Comparison of ENCODE assay signal across 30 mouse cellular contexts in genomic region chr5:8839651-8840050, GRCm38 (mm10). TPM values are rescaled to one million over a fixed set of nuclear protein-coding genes. Genes with fewer than 3 reads are reported as not detected.
DNase-seq lines count a peak whose midpoint lies in the region; ATAC-seq lines count a peak whose summit lies in the region.
"Had no signal": no experiment of that assay in that cellular context is flagged by ENCODE, and none has a peak within 500 bp of the region (broad histone marks: within the 10 kb centered on the region; RNA-seq: fewer than 3 reads in every experiment).

No protein-coding gene starts in this region.

- no peak overlapping the region for H3K27ac ChIP-seq in forebrain, embryonic 16.5 days (ENCODE audit: low read length)
- H3K27ac ChIP-seq in forebrain, embryonic 11.5 days (ENCODE audit: low read depth, low read length), result no peak overlapping the region
- no peak overlapping the region for H3K27ac ChIP-seq in intestine, embryonic 16.5 days (ENCODE audit: low read length)
- H3K27ac ChIP-seq: embryonic facial prominence, embryonic 12.5 days; embryonic facial prominence, embryonic 15.5 days; forebrain, embryonic 12.5 days; forebrain, embryonic 15.5 days; heart, adult 2 months; heart, embryonic 10.5 days; heart, embryonic 13.5 days; hindbrain, embryonic 14.5 days; hindbrain, postnatal 0 days; intestine, embryonic 15.5 days had no signal

- 50% methylated on average over 4 of the region's 4 CpGs for WGBS in forebrain, embryonic 16.5 days
- 76% methylated on average over 4 of the region's 4 CpGs for WGBS in forebrain, embryonic 11.5 days
- 91% methylated on average over 4 of the region's 4 CpGs for WGBS in intestine, embryonic 16.5 days

- no peak for DNase-seq in forebrain, embryonic 11.5 days (ENCODE audit: low spot score)
- peak; percentile 61 for DNase-seq in induced T-regulatory cell, adult 2 months (ENCODE audit: low read depth)
- DNase-seq in spleen, postnatal 10 days (ENCODE audit: low spot score in 2 of 2), result no peak
- no peak for DNase-seq in lung, postnatal 25 days (ENCODE audit: low spot score)
- DNase-seq: adrenal gland, adult 8-10 months; adrenal gland, postnatal 25 days; B cell, adult 2 months; cerebellum, adult 18-20 months; cerebellum, adult 9-10 months; cerebellum, postnatal 14 days; gastrocnemius, postnatal 10 days; gastrocnemius, postnatal 36 days; heart, adult 2 months; heart, postnatal 14 days; heart, postnatal 4 days had no signal

- H3K4me2 ChIP-seq in forebrain, embryonic 16.5 days (ENCODE audit: low read length), result no peak overlapping the region
- H3K4me2 ChIP-seq in forebrain, embryonic 11.5 days (ENCODE audit: low read depth, low read length, severe bottlenecking), result no peak overlapping the region
- H3K4me2 ChIP-seq in intestine, embryonic 16.5 days (ENCODE audit: low read depth, low read length), result no peak overlapping the region
- H3K4me2 ChIP-seq: embryonic facial prominence, embryonic 12.5 days; embryonic facial prominence, embryonic 15.5 days; forebrain, embryonic 12.5 days; forebrain, embryonic 15.5 days; heart, embryonic 13.5 days; hindbrain, embryonic 14.5 days; intestine, embryonic 15.5 days had no signal

- 0 out of 2 replicates have a peak, but pooled peaks have one; percentile 35 for ATAC-seq in forebrain, embryonic 16.5 days
- ATAC-seq in forebrain, embryonic 11.5 days (replicated peaks; ENCODE audit: low FRiP score), result no peak
- peak; percentile 58; the same call in 1 of the 2 replicates for ATAC-seq in monocyte, adult 5-6 weeks (replicated peaks; ENCODE audit: insufficient number of reproducible peaks, low FRiP score, low TSS enrichment, poor library complexity, severe bottlenecking)
- no peak for ATAC-seq in intestine, embryonic 16.5 days
- ATAC-seq: hindbrain, postnatal 0 days; intestine, embryonic 15.5 days; Patski had no signal

- no peaks in the 10 kb centered on the region for H3K27me3 ChIP-seq in forebrain, embryonic 16.5 days (replicated peaks; ENCODE audit: control insufficient read depth, insufficient read depth, low read length)
- no peaks in the 10 kb centered on the region for H3K27me3 ChIP-seq in forebrain, embryonic 11.5 days (ENCODE audit: control insufficient read depth, insufficient read depth, low read length)
- no peaks in the 10 kb centered on the region for H3K27me3 ChIP-seq in intestine, embryonic 16.5 days (replicated peaks; ENCODE audit: control insufficient read depth, insufficient read depth, low read length)
- H3K27me3 ChIP-seq: CH12.LX; embryonic facial prominence, embryonic 12.5 days; embryonic facial prominence, embryonic 15.5 days; forebrain, embryonic 12.5 days; forebrain, embryonic 15.5 days; heart, embryonic 13.5 days; intestine, embryonic 15.5 days had no signal

- no peaks in the 10 kb centered on the region for H3K9me3 ChIP-seq in forebrain, embryonic 16.5 days (ENCODE audit: control insufficient read depth, low read length)
- no peaks in the 10 kb centered on the region for H3K9me3 ChIP-seq in forebrain, embryonic 11.5 days (ENCODE audit: control insufficient read depth, low read length)
- no peaks in the 10 kb centered on the region for H3K9me3 ChIP-seq in intestine, embryonic 16.5 days (ENCODE audit: control insufficient read depth, low read length)
- H3K9me3 ChIP-seq: embryonic facial prominence, embryonic 12.5 days; embryonic facial prominence, embryonic 15.5 days; forebrain, embryonic 12.5 days; forebrain, embryonic 15.5 days; G1E; heart, embryonic 10.5 days; heart, embryonic 13.5 days; intestine, embryonic 15.5 days had no signal

- no peak overlapping the region for H3K9ac ChIP-seq in forebrain, embryonic 16.5 days (replicated peaks; ENCODE audit: low read depth, low read length)
- no peak overlapping the region for H3K9ac ChIP-seq in forebrain, embryonic 11.5 days (ENCODE audit: low read length)
- H3K9ac ChIP-seq in intestine, embryonic 16.5 days (ENCODE audit: low read depth, low read length), result no peak overlapping the region
- H3K9ac ChIP-seq: embryonic facial prominence, embryonic 12.5 days; embryonic facial prominence, embryonic 15.5 days; forebrain, embryonic 12.5 days; forebrain, embryonic 15.5 days; heart, embryonic 13.5 days; hindbrain, embryonic 14.5 days; intestine, embryonic 15.5 days had no signal

- no peaks in the 10 kb centered on the region for H3K36me3 ChIP-seq in forebrain, embryonic 16.5 days (ENCODE audit: control insufficient read depth, insufficient read depth)
- H3K36me3 ChIP-seq in forebrain, embryonic 11.5 days (ENCODE audit: control insufficient read depth, insufficient read depth, low read length), result no peaks in the 10 kb centered on the region
- no peaks in the 10 kb centered on the region for H3K36me3 ChIP-seq in intestine, embryonic 16.5 days (ENCODE audit: control insufficient read depth, insufficient read depth, low read length)
- H3K36me3 ChIP-seq: embryonic facial prominence, embryonic 12.5 days; embryonic facial prominence, embryonic 15.5 days; forebrain, embryonic 12.5 days; forebrain, embryonic 15.5 days; G1E; heart, embryonic 10.5 days; heart, embryonic 13.5 days; intestine, embryonic 15.5 days had no signal

- no peak overlapping the region for H3K4me3 ChIP-seq in forebrain, embryonic 16.5 days (replicated peaks; ENCODE audit: low read length)
- H3K4me3 ChIP-seq in forebrain, embryonic 11.5 days (ENCODE audit: low read depth, low read length), result no peak overlapping the region
- no peak overlapping the region for H3K4me3 ChIP-seq in intestine, embryonic 16.5 days (ENCODE audit: low read length)
- H3K4me3 ChIP-seq: embryonic facial prominence, embryonic 12.5 days; embryonic facial prominence, embryonic 15.5 days; forebrain, embryonic 12.5 days; forebrain, embryonic 15.5 days; heart, adult 2 months; heart, embryonic 10.5 days; heart, embryonic 13.5 days; intestine, embryonic 15.5 days had no signal

- no peaks in the 10 kb centered on the region; the same call in 1 of the 2 replicates for H3K4me1 ChIP-seq in forebrain, embryonic 16.5 days (replicated peaks; ENCODE audit: control insufficient read depth, insufficient read depth, low read length)
- 0 out of 2 replicates have a peak, but pooled peaks cover 4% of the 10 kb centered on the region for H3K4me1 ChIP-seq in forebrain, embryonic 11.5 days (replicated peaks; ENCODE audit: control insufficient read depth, insufficient read depth, low read length)
- no peaks in the 10 kb centered on the region for H3K4me1 ChIP-seq in intestine, embryonic 16.5 days (ENCODE audit: control insufficient read depth, insufficient read depth, low read length)
- H3K4me1 ChIP-seq: embryonic facial prominence, embryonic 15.5 days; heart, embryonic 10.5 days; heart, embryonic 13.5 days; intestine, embryonic 15.5 days had no signal

RNA-seq across cellular contexts. Expression of gene Abcb1b, which starts 41.7 kb away (rescaled TPM):
- 0.46 and 0.94 TPM in 2 replicates for polyA plus RNA-seq in forebrain, embryonic 16.5 days (2015; fragmentation: Nextera tagmentation; extraction: Ambion mirVana)
- 0.97 and 1.4 TPM in 2 replicates for polyA plus RNA-seq in forebrain, embryonic 11.5 days (2014; fragmentation: Nextera tagmentation; extraction: Ambion mirVana)
- total RNA-seq in monocyte, adult 5-6 weeks (2017), result 7.8 to 26.7 TPM (median 14.4 TPM) in 3 replicates
- 1.2 and 1.9 TPM in 2 replicates for polyA plus RNA-seq in intestine, embryonic 16.5 days (2015; fragmentation: Nextera tagmentation; extraction: Ambion mirVana)
- polyA plus RNA-seq: G1E had no signal

RNA-seq across cellular contexts. Expression of gene Abcb4, which starts 53.9 kb away (rescaled TPM):
- 0.51 and 0.76 TPM in 2 replicates for polyA plus RNA-seq in forebrain, embryonic 16.5 days (2015; fragmentation: Nextera tagmentation; extraction: Ambion mirVana)
- polyA plus RNA-seq in forebrain, embryonic 11.5 days (2014; fragmentation: Nextera tagmentation; extraction: Ambion mirVana), result 0.67 and 0.88 TPM in 2 replicates
- 1.2 to 1.3 TPM (median 1.2 TPM) in 3 replicates for total RNA-seq in monocyte, adult 5-6 weeks (2017)
- polyA plus RNA-seq in intestine, embryonic 16.5 days (2015; fragmentation: Nextera tagmentation; extraction: Ambion mirVana), result 0.45 and 0.88 TPM in 2 replicates
- polyA plus RNA-seq: G1E had no signal

Comparison
In these comparisons a context has a peak if more than half of its experiments do, and no peak if none do; other contexts are left out.
1. ATAC-seq: peak in forebrain, embryonic 16.5 days (single experiment) and monocyte, adult 5-6 weeks (single experiment); none in forebrain, embryonic 11.5 days (single experiment) and intestine, embryonic 16.5 days (single experiment).